Mouse (Mus musculus): ENCODE measurements at regions not wholly inside any gene's neighbourhood (a gene's known extent, or its start where the extent isn't known, plus 50 kb on each side); places are given as distances from the start of the nearest gene placed in this dataset.

DNA sequence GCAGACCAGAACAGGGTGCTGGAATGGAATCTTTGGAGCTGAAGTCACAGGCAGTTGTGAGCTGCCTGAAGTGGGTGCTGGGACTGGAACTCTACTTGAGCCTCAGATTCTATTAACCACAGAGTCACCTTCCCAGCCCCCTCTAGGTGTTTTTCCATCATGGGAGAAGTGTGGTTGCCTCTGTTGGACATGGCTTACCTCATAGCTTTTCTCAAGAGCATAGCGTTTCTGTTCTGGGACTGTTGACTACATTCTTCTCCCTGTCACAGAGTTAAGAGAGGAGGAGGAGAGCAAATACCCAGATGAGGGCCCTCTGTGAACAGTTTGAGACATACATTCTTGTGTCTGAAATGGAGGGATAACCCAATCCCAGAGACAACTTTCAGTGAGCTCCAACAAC lies 81.5 kb upstream of the Tas2r119 start:
- no peak for DNase-seq

DNA sequence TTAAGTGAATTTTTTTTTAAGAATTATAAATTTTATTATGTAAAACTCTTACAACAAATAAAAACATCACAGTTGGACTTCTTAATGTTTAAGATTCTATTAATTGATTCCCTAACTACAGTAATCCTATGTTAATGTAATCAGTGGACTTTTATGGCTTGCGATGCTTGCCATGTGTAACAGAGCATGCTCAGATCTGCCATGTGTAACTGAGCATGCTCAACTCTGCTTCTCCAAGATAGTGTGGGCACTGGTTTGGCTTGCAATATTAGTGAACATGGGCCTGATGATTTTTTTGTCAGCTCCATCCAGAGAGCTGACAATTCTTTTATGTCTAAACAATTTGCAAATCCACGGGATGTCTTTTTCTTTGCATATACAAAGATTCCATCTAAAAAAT lies 66.4 kb upstream of the Tas2r119 start:
- no peak for DNase-seq

Data from gastrocnemius, postnatal 25 days (tissue).